Mouse (Mus musculus): Measurements from ENCODE around the gene Btbd9.

DNA sequence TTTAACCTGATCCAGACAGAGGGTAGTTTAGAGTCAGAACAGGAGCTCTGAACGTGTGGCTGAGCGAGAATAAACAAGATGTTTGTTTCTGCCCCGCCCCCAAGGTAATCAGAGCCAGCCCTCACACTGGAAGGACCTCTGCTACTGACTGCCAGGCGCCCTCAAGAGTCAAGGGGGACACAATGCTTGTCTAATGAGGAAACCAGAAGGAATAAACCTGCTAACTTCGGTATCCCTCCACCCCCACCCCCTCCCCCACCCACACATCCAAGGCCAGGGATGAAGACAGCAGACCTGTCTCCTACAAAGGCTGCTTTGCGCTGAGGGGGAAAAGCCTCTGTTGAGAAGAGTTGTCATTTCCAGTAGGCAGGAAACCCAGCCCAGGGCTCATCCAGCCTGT is 18.6 kb upstream of the Btbd9 start:
- TF ChIP-seq GATA1 (IDR thresholded peaks at IDR 0.05; ENCODE audit: borderline replicate concordance, low read length) (no peak), FLI1 (IDR thresholded peaks at IDR 0.05; ENCODE audit: low read length) (no peak)

Measured in megakaryocyte, embryonic 14.5 days (primary cell).